Mouse (Mus musculus) cerebellum, postnatal 14 days (tissue): Measurements from ENCODE around the gene Hist3h2ba.

ENCODE experiments used
- DNase-seq, 2 experiments: peaks; one replicate each; pipeline ENCODE4 v3.0.0; 2021; ENCODE audit warnings: mixed read lengths in 2 of 2

Hist3h2ba gene

DNA sequence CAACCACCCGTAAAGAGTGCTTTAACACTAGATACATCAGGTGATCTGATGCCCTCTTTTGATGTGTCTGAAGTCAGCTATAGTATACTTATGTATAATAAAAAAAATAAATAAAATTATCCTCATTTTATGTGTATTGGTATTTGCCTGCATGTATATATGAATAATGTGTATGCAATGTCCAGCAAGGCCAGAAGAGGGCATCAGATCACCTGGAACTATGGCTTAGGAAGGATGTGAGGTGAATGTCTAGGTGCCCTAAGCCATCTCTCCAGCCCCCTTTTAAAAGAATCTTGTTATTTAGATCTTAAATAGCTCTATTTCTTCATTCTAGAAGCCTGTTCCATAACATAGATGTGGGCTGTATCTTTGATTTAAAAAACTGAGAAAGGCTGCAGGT, 18.6 kb downstream of the Hist3h2ba start:
- peak; percentile 61 to 71 for DNase-seq

- no peak for DNase-seq
These were observed 19.8 kb downstream of the Hist3h2ba start for GRCm38 (mm10) chr11:58968551-58968950.

GRCm38 (mm10) chr11:58969027-58969426, 20.3 kb downstream of the Hist3h2ba start:
- no peak for DNase-seq

GRCm38 (mm10) chr11:58969659-58970058, 20.9 kb downstream of the Hist3h2ba start:
- no peak for DNase-seq

DNA sequence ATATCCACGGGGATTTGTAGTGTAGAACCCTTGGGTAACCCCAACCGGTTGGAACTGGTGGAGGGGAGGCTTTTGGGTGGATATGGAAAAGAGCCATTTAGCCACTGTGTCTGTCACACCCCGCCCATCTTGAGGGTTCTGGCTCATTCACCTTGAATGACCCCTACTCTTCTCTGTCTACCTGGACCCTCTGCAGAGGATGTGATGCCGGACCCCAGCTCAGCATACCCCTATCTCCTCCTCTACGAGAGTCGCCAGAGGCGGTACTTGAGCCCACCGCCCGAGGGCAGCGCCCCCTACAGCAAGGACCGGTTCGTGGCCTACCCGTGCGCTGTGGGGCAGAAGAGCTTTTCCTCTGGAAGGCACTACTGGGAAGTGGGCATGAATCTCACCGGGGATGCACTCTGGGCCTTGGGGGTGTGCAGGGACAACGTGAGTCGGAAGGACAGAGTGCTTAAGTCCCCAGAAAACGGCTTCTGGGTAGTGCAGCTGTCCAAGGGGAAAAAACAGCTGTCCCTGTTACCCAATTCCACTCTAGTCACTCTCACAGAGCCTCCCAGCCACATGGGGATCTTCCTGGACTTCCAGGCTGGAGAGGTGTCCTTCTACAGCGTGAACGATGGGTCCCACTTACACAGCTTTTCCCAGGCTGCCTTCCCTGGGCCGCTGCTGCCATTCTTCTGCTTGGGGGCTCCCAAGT, 22.3 kb downstream of the Hist3h2ba start:
- DNase-seq = no peak

- DNase-seq = no peak
These were observed 23.1 kb downstream of the Hist3h2ba start for GRCm38 (mm10) chr11:58971796-58972195.

GRCm38 (mm10) chr11:58974414-58974813, 25.7 kb downstream of the Hist3h2ba start:
- DNase-seq = no peak

- no peak for DNase-seq
These were observed 28.4 kb downstream of the Hist3h2ba start for GRCm38 (mm10) chr11:58977150-58977549.

DNA sequence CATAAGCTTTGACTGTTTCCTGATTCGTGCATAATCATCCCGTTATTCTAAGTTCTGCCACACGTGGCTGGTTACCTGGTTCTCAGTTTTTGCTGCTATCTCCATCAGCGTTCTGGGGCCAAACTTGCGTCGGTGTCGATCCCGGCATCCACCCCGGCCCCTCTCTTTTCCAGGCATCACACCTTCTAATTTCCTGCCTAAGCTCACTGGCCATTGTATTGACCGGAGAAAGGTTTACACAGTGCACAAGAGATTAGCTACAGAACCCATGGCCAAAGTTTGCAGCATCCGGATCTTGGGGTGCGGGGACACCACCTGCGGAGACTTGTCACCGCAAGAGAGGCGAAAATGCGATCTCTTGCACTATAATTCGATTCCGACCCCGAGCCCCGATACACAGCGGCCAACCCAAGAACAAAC, 28.9 kb downstream of the Hist3h2ba start:
- DNase-seq = no peak

DNA sequence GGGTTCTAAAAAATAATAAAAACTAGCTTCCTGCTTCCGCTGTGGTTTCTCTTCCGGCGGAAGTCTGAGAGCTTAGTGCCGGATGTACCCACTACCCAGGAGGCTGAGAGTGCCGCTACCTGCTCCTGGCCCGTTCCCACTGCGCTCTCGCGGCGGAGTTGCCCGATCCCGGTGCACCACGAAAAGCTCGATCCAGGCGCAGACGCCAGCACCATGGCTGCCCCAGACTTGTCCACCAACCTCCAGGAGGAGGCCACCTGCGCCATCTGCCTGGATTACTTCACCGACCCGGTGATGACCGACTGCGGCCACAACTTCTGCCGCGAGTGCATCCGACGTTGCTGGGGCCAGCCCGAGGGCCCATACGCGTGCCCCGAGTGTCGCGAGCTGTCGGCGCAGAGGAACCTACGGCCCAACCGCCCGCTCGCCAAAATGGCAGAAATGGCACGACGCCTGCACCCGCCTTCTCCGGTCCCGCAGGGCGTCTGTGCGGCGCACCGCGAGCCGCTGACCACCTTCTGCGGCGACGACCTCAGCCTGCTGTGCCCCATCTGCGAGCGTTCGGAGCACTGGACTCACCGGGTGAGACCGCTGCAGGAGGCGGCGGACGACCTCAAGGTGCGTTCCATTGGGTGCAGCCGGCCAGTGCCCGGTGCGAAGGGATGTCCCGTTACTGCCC, 29.4 kb downstream of the Hist3h2ba start, which contains the start of gene Trim11:
Gene Trim11, plus strand, starts transcription at position 67 of the 679 bp plus-strand sequence.
- peak; percentile 69 to 73 for DNase-seq

- no peak for DNase-seq
These were observed 29.9 kb downstream of the Hist3h2ba start for GRCm38 (mm10) chr11:58978706-58979030.

DNA sequence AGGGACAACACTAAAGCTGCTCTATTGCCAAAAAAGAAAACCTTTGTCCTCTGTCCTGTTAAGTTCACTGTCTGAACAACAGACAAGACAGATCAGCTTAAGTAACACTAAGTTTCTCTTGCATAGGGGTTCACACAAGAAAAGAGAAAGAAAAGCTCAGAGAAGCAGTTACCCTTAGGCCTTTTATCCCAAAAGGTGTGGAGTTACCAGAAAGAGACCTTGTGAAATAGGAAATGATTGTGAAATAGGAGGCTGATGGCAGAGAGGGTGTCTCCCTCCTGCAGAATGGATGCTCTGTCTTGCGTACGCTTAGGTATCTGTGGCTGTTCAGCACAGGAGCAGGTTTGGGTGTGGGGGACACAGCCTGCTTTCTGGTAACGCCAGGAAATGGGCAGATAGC, 30.5 kb downstream of the Hist3h2ba start:
- no peak for DNase-seq

DNA sequence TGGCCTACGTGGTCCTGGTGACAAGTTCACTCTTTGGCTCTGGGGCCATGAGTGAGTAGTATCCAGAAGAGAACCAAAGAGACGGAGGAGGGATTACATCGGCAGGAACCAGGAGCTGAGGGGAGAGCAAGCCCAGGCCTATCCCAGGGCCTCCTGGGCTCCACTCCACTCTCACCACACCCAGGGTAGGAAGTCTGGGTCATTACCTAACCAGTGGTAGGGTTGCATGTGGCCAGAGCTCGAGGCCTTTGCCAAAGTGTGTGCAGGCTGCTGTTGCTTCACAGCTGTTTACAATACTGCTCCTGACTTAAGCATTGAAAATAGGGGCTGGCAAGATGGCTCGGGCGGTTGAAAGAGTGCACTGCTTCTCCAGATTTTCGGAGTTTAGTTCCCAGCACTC, 30.9 kb downstream of the Hist3h2ba start:
- DNase-seq = no peak

- DNase-seq = peak in 1 of 2 experiments; percentile 58
These were observed 31.8 kb downstream of the Hist3h2ba start for GRCm38 (mm10) chr11:58980381-58980990.

DNA sequence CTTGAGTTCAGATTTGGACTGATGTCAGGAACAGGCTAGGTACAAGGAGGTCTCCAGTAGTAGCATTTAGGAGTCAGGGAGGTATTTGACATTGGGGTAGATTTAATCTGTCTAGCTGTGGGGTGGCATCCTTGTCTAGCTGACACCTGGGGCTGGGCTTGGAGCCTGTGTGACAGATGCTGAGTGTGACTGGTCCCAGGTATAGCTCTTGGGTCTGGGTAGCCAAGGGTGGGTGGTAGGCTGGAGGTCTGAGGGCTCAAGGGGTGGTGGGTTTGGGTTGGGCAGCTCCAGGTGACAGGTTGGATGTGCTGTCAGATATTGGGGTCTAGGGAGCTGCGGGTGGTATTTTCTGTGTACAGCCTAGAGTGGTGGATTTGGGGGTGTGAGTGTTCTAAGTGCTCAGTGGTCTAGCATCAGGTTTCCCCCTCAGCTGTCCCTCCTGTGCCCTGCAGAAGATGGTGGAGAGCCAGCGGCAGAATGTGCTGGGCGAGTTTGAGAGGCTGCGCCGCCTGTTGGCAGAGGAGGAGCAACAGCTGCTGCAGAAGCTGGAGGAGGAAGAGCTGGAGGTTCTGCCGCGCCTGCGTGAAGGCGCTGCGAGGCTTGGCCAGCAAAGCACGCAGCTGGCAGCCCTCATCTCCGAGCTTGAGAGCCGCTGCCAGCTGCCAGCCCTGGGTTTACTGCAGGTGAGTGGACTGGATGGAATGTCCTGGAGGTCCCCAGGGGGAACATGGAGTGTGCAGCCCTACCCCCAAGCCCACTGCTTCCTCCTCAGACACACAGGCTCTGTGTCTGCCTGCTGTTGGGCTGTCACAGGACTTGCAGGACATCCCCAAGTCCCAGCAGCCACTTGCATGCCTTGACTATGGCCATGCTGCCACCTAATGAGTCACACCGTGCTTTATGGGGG, 33.1 kb downstream of the Hist3h2ba start:
- DNase-seq = peak; percentile 39 to 63

GRCm38 (mm10) chr11:58982471-58983097, 33.9 kb downstream of the Hist3h2ba start:
- no peak for DNase-seq

DNA sequence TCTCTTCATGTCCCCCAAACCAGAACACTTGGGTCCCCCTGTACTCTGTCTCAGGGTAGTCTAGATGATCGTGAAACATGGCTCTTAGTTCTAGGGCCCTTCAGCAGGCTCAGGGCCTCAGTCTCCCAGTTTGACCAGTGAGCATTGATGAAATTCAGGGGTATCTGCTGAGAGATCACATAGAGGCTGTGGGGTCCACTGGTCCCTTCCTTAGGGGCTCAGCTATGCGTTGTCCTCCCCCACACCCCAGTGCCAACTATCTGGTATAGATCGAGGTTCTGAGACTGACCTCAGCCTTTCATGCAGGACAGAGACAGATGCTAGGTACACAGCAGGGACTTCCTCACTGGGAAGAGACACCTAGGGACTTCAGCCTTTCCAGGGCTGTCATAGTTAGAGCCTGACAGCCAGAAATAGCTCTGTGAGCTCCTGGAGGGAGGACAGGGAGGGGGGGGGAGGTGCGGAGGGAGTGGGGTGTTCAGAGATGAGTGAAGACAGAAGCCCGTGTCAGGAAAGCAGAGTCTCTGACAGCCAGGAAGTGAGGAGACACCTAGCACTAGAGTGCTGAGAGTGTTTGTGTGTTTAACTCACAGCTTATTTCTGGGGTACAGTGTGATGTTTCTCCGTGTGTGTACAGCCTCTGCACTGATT, 35.1 kb downstream of the Hist3h2ba start:
- no peak for DNase-seq

GRCm38 (mm10) chr11:58984657-58985056, 35.9 kb downstream of the Hist3h2ba start:
- no peak for DNase-seq

- DNase-seq = no peak
These were observed 36.7 kb downstream of the Hist3h2ba start for GRCm38 (mm10) chr11:58985299-58985917.

DNA sequence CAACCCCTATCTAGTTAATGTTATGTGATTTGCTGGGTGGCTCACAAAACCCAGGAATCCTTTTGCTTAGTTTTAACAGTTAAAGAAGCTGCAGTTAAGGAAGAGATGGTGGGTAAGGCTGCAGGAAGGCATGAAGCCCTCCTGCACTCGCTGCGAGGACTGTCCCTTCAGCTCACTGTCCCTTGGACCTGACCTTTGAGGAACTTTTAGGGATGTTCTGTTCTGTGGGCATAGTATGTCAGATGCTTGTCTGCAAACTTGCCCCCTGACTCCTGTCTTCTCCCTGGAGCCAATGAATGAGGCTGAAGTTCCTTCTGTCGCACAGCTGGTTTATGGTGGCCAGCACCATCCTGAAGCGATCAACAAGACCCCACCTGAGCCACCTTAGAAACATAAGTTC, 40.4 kb downstream of the Hist3h2ba start:
- DNase-seq = no peak

DNA sequence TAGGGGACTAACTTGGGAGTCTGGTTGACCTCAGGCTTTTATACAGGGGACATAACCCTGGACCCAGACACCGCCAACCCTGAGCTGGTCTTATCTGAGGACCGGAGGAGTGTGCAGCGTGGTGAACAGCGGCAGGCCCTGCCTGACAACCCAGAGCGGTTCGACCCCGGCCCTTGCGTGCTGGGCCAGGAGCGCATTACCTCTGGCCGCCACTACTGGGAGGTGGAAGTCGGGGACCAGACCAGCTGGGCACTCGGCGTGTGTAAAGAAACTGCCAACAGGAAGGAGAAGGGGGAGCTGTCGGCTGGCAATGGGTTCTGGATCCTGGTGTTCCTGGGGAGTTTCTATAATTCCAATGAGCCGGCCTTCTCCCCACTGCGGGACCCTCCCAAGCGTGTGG, 41.4 kb downstream of the Hist3h2ba start:
- DNase-seq = no peak
